Mouse (Mus musculus): ENCODE measurements around the gene Usp4.

DNA sequence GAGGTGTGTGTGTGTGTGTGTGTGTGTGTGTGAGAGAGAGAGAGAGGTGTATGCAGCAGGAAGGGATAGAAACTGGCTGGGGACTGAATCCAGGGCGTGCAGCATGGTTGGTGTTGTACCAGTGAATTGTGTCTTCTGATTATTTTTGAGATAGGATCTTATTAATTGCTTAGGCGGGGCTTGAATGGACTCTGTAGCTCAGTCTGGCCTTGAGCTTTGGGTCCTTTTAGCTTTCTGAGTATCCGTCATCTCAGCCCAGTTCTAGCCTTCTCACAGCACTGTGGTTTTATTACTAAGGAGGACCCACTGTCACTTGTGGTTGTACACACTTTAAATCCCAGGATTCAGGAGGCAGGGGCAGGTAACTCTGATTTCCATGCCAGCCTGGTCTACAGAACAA lies 4.3 kb upstream of the Usp4 start:
- TF ChIP-seq EP300 (IDR thresholded peaks at IDR 0.05; ENCODE audit: low read depth) (no peak), CTCF (IDR thresholded peaks at IDR 0.05; ENCODE audit: low read depth) (no peak)
